Mouse (Mus musculus): ENCODE measurements around the gene Zfp12. TPM values are rescaled to one million over a fixed set of nuclear protein-coding genes. Genes with fewer than 3 reads are reported as not detected.

The Zfp12 gene
- polyA plus RNA-seq, 1 experiment from 2014 or later: 10.7 TPM

DNA sequence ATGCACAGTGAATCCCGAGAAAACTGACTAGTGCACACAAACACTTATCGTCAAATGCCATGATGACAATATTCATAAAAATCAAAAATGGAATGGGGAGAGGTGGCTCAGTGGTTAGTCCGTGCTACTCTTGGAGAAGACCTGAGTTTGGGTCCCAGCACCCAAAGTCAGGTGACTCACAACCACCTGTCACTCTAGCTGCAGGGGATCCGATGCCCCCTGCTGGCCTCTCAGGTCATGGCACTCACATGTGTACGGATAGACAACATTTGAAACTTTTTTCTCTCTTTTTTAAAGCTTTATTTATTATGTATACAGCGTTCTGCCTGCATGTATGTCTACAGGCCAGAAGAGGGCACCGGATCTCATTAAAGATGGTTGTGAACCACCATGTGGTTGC is 63.4 kb downstream of the Zfp12 start:
- H3K4me3 ChIP-seq (ENCODE audit: low read depth, low read length): no peak overlapping the region
- peaks cover 35% of the 10 kb centered on the region for H3K36me3 ChIP-seq (ENCODE audit: control insufficient read depth, insufficient read depth, low read length)
- H3K27ac ChIP-seq (ENCODE audit: low read depth, low read length): no peak overlapping the region
- ATAC-seq (replicated peaks; ENCODE audit: low FRiP score) (no peak), DNase-seq (ENCODE audit: low spot score) (no peak)
- peaks cover 3% of the 10 kb centered on the region; the same call in 1 of the 2 replicates for H3K4me1 ChIP-seq (replicated peaks; ENCODE audit: control insufficient read depth, insufficient read depth, low read length)
- no peak overlapping the region for H3K9ac ChIP-seq (ENCODE audit: low read depth, low read length)
- 0 out of 2 replicates have a peak, but pooled peaks cover 3% of the 10 kb centered on the region for H3K9me3 ChIP-seq (ENCODE audit: control insufficient read depth, low read length)
- WGBS: 89% methylated on average over 7 of the region's 7 CpGs
- peaks cover 16% of the 10 kb centered on the region for H3K27me3 ChIP-seq (replicated peaks; ENCODE audit: control insufficient read depth, insufficient read depth, low read length)
- no peak overlapping the region for H3K4me2 ChIP-seq

Other genes with a start within 250 kb of the Zfp12 start
- gene Rnf216, start 122.2 kb upstream of the Zfp12 start, polyA plus RNA-seq (2014; fragmentation: Nextera tagmentation; extraction: Ambion mirVana): 28.7 and 34.7 TPM in 2 replicates
- gene Olfr718-ps1, start 87.6 kb upstream of the Zfp12 start, polyA plus RNA-seq (2014; fragmentation: Nextera tagmentation; extraction: Ambion mirVana): not detected in 2 replicates
- 6.7 and 8.9 TPM in 2 replicates for gene Rbak, start 54.4 kb upstream of the Zfp12 start, polyA plus RNA-seq (2014; fragmentation: Nextera tagmentation; extraction: Ambion mirVana)
- 0.21 TPM in 1 of 2 replicates, not detected in the other for gene Spdye4b, start 54.1 kb upstream of the Zfp12 start, polyA plus RNA-seq (2014; fragmentation: Nextera tagmentation; extraction: Ambion mirVana)
- gene Spdye4a, start 8.3 kb upstream of the Zfp12 start, polyA plus RNA-seq (2014; fragmentation: Nextera tagmentation; extraction: Ambion mirVana): not detected in 2 replicates
- gene Zfp316, start 34.9 kb downstream of the Zfp12 start, polyA plus RNA-seq (2014; fragmentation: Nextera tagmentation; extraction: Ambion mirVana): 0.75 TPM in 2 replicates
- gene Zfp853, start 58.5 kb downstream of the Zfp12 start, polyA plus RNA-seq (2014; fragmentation: Nextera tagmentation; extraction: Ambion mirVana): not detected in 2 replicates
- 57.2 and 57.5 TPM in 2 replicates for gene E130309D02Rik, start 80.2 kb downstream of the Zfp12 start, polyA plus RNA-seq (2014; fragmentation: Nextera tagmentation; extraction: Ambion mirVana)
- 58.8 and 63.3 TPM in 2 replicates for gene Zdhhc4, start 94.1 kb downstream of the Zfp12 start, polyA plus RNA-seq (2014; fragmentation: Nextera tagmentation; extraction: Ambion mirVana)
- gene Grid2ip, start 122.2 kb downstream of the Zfp12 start, polyA plus RNA-seq (2014; fragmentation: Nextera tagmentation; extraction: Ambion mirVana): 0.12 and 0.31 TPM in 2 replicates
- 233 and 236 TPM in 2 replicates for gene Kdelr2, start 168.7 kb downstream of the Zfp12 start, polyA plus RNA-seq (2014; fragmentation: Nextera tagmentation; extraction: Ambion mirVana)
- 13.7 and 14.9 TPM in 2 replicates for gene Daglb, start 229.4 kb downstream of the Zfp12 start, polyA plus RNA-seq (2014; fragmentation: Nextera tagmentation; extraction: Ambion mirVana)

Measured in liver, embryonic 11.5 days (tissue).